9 mouse cellular contexts compared by ENCODE assay signal in the genomic region with DNA sequence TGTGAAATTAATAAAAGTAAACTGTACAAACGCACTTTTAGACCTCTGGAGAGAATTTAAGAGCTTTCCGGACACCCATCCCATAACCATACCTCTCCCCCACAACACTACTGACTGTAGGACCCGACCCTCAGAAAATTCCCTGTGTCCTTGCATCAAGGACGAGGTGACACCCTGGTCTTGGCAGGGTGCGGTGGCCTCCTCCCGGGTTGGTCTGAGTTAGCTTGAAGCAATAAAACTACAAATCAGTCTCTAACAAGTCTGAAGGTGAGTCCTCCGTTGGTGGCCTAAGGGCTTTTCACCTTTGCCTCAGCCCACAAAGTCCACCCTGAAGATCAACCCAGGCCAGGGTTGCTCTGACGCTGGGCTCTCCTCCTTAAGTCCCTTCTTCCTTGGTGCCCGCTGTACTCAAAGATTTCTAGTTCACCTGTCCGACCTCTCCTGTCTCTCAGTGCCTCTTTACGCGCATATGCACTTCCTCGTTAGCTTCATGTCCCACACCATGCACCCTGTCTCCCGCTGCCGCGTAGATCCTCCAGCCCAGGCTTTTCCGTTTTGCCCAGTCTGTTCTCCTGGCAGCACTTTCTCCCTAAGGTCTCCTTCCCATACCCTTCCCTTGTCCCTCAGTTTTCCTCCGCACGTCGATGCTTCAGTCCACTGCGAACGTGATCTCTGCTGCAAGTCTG. TPM values are rescaled to one million over a fixed set of nuclear protein-coding genes. Genes with fewer than 3 reads are reported as not detected.
DNase-seq lines count a peak whose midpoint lies in the region; ATAC-seq lines count a peak whose summit lies in the region.
"Had no signal": no experiment of that assay in that cellular context is flagged by ENCODE, and none has a peak within 500 bp of the region (broad histone marks: within the 10 kb centered on the region; RNA-seq: fewer than 3 reads in every experiment).

No protein-coding gene starts in this region.

- H3K27me3 ChIP-seq in heart, embryonic 14.5 days (ENCODE audit: control insufficient read depth, insufficient read depth, low read length): no peaks in the 10 kb centered on the region

- WGBS in heart, embryonic 14.5 days: 13% methylated on average over 22 of the region's 22 CpGs

- no peak for ATAC-seq in heart, embryonic 14.5 days (ENCODE audit: insufficient number of reproducible peaks, insufficient read depth, low FRiP score, low read depth)
- peak; percentile 8; the same call in 1 of the 2 replicates for ATAC-seq in monocyte, adult 5-6 weeks (replicated peaks; ENCODE audit: insufficient number of reproducible peaks, low FRiP score, low TSS enrichment, poor library complexity, severe bottlenecking)

- H3K4me2 ChIP-seq in heart, embryonic 14.5 days (ENCODE audit: low read length): peak overlapping the region; percentile 91

- no peaks in the 10 kb centered on the region for H3K36me3 ChIP-seq in heart, embryonic 14.5 days (ENCODE audit: control insufficient read depth, insufficient read depth, low read length)

- DNase-seq in adrenal gland, postnatal 36 days: peak; percentile 17 to 31
- DNase-seq in adrenal gland, postnatal 4 days (ENCODE audit: low spot score in 2 of 2): no peak
- DNase-seq in ES-CJ7 (ENCODE audit: low read depth, low spot score): peak; percentile 47
- DNase-seq in kidney, postnatal 36 days: peak; percentile 42 to 63
- DNase-seq in layer of hippocampus, adult 9-10 months (ENCODE audit: low spot score): no peak
- no peak for DNase-seq in left cerebral cortex, postnatal 25 days (ENCODE audit: low spot score in 2 of 2)

- H3K9me3 ChIP-seq in heart, embryonic 14.5 days (ENCODE audit: control insufficient read depth, low read length): no peaks in the 10 kb centered on the region

- peak overlapping the region; percentile 93 for H3K9ac ChIP-seq in heart, embryonic 14.5 days (ENCODE audit: low read length)

- intact Hi-C loops in left cerebral cortex, postnatal 25 days (cut with DNase I): no loop called here

- H3K4me3 ChIP-seq in heart, embryonic 14.5 days (ENCODE audit: control insufficient read depth in 1 of 2, insufficient read depth in 1 of 2, low read depth in 1 of 2, low read length in 2 of 2): peak overlapping the region; percentile 75 to 85

- H3K27ac ChIP-seq in heart, embryonic 14.5 days (replicated peaks in 1 of 2; ENCODE audit: control insufficient read depth in 1 of 2, insufficient read depth in 1 of 2, low read depth in 2 of 2, low read length in 2 of 2): peak overlapping the region; percentile 79 to 81

- peaks cover 8 to 22% of the 10 kb centered on the region in 2 experiments for H3K4me1 ChIP-seq in heart, embryonic 14.5 days (ENCODE audit: control insufficient read depth in 2 of 2, insufficient read depth in 2 of 2, low read length in 2 of 2)

RNA-seq across cellular contexts. Expression of gene Sap30l, which starts 1.0 kb away (rescaled TPM):
- 10 to 100 TPM; 52.4 to 60.4 TPM for total RNA-seq in adrenal gland, postnatal 36 days (2021)
- 10 to 100 TPM; 45.3 to 49.8 TPM for total RNA-seq in adrenal gland, postnatal 4 days (2021)
- 14.2 and 20.4 TPM in 2 replicates for polyA plus RNA-seq in heart, embryonic 14.5 days (2014; fragmentation: Nextera tagmentation; extraction: Ambion mirVana)
- total RNA-seq in monocyte, adult 5-6 weeks (2017): 24.3 to 39.7 TPM (median 38.7 TPM) in 3 replicates
- 10 to 100 TPM; 50.4 to 50.9 TPM for total RNA-seq in left cerebral cortex, postnatal 25 days (2021)

RNA-seq across cellular contexts. Expression of gene Hand1, which starts 32.2 kb away (rescaled TPM):
- 1 to 10 TPM; 5.3 to 9.3 TPM for total RNA-seq in adrenal gland, postnatal 36 days (2021)
- total RNA-seq in adrenal gland, postnatal 4 days (2021): 10 to 100 TPM; 21.4 to 25.6 TPM
- 13.0 and 14.1 TPM in 2 replicates for polyA plus RNA-seq in heart, embryonic 14.5 days (2014; fragmentation: Nextera tagmentation; extraction: Ambion mirVana)
- total RNA-seq in monocyte, adult 5-6 weeks (2017): not detected in 3 replicates
- not detected for total RNA-seq in left cerebral cortex, postnatal 25 days (2021)
- total RNA-seq: hematopoietic stem cell, adult 5-6 weeks had no signal

Comparison
In these comparisons a context has a peak if more than half of its experiments do, and no peak if none do; other contexts are left out.
1. DNase-seq: peak in adrenal gland, postnatal 36 days (2 of 2), ES-CJ7 (single experiment) and kidney, postnatal 36 days (2 of 2); none in adrenal gland, postnatal 4 days (0 of 2), layer of hippocampus, adult 9-10 months (single experiment) and left cerebral cortex, postnatal 25 days (0 of 2).